Mouse (Mus musculus): ENCODE data around the gene Nfic.

- TF ChIP-seq CTCF (IDR thresholded peaks at IDR 0.05; ENCODE audit: borderline replicate concordance, control insufficient read depth, extremely low read depth, insufficient read depth, low read length, poor library complexity) = no peak
- no peak for TF ChIP-seq POLR2A (IDR thresholded peaks at IDR 0.05; ENCODE audit: control insufficient read depth, extremely low read depth, insufficient read depth, low read length, poor library complexity)
Measured at GRCm38 (mm10) chr10:81428507-81428870, 26.9 kb downstream of the Nfic start.

Data from thymus, adult 2 months (tissue).